Mouse (Mus musculus): ENCODE results near the gene Irf2bpl. TPM values are rescaled to one million over a fixed set of nuclear protein-coding genes. Genes with fewer than 3 reads are reported as not detected.

Irf2bpl gene
- total and polyA plus RNA-seq, 3 experiments = 6.9 to 8.0 TPM; not detected in 1

- no peak for TF ChIP-seq ZKSCAN1 (IDR thresholded peaks at IDR 0.05; ENCODE audit: low read depth, low read length)
- no peak for TF ChIP-seq BHLHE40 (IDR thresholded peaks at IDR 0.05; ENCODE audit: borderline replicate concordance, low read depth, low read length)
- TF ChIP-seq NELFE (IDR thresholded peaks at IDR 0.05; ENCODE audit: low read depth, low read length) = peak; percentile 51
- peak; percentile 24; the same call in 1 of the 2 replicates for TF ChIP-seq MAFK (IDR thresholded peaks at IDR 0.05; ENCODE audit: borderline replicate concordance, low read depth, low read length)
- TF ChIP-seq POLR2AphosphoS2 (IDR thresholded peaks at IDR 0.05; ENCODE audit: low read length) = peak; percentile 41
- no peak for TF ChIP-seq ZNF384 (IDR thresholded peaks at IDR 0.05; ENCODE audit: low read depth, low read length)
- TF ChIP-seq ZMIZ1 (IDR thresholded peaks at IDR 0.05; ENCODE audit: low read depth, low read length) = peak; percentile 60
- peak; percentile 91 for TF ChIP-seq GATA1 (IDR thresholded peaks at IDR 0.05; ENCODE audit: low read depth, low read length)
Measured at GRCm38 (mm10) chr12:86894184-86894839, 9.7 kb upstream of the Irf2bpl start (continued).

- Histone ChIP-seq H3K27ac (ENCODE audit: control insufficient read depth, low read depth, low read length) (peak overlapping the region; percentile 100), H3K4me3 (ENCODE audit: control insufficient read depth in 1 of 2, insufficient read depth in 1 of 2, low read depth in 2 of 2, low read length in 2 of 2) (peak overlapping the region; percentile 40 to 63), H3K36me3 (ENCODE audit: control insufficient read depth in 1 of 2, insufficient read depth in 2 of 2, low read length in 2 of 2) (peaks cover 0 to 33% of the 10 kb centered on the region in 2 experiments; a peak in 2 of 4 replicates), H3K4me1 (ENCODE audit: control insufficient read depth in 1 of 2, insufficient read depth in 2 of 2, low read length in 2 of 2) (peaks cover 6 to 40% of the 10 kb centered on the region in 2 experiments), H3K9ac (ENCODE audit: control insufficient read depth, low read depth, low read length, poor library complexity, severe bottlenecking) (peak overlapping the region; percentile 95), H3K27me3 (ENCODE audit: control insufficient read depth in 1 of 2, insufficient read depth in 2 of 2, low read length in 2 of 2) (no peaks in the 10 kb centered on the region), H3K9me3 (replicated peaks; ENCODE audit: insufficient read depth, low read length) (no peaks in the 10 kb centered on the region), H3K79me2 (ENCODE audit: control insufficient read depth, insufficient read depth, low read length, poor library complexity) (peaks cover 5% of the 10 kb centered on the region)
- DNase-seq (ENCODE audit: low read depth, low spot score) = peak; percentile 74
- 0 out of 2 replicates have a peak, but pooled peaks have one; percentile 52 for TF ChIP-seq RCOR1 (IDR thresholded peaks at IDR 0.05; ENCODE audit: low read depth, low read length)
- TF ChIP-seq POLR2AphosphoS2 (IDR thresholded peaks at IDR 0.05; ENCODE audit: low read length) = peak; percentile 4; the same call in 1 of the 2 replicates
- TF ChIP-seq MAZ (IDR thresholded peaks at IDR 0.05; ENCODE audit: low read depth, low read length) = no peak
- TF ChIP-seq MAX (IDR thresholded peaks at IDR 0.05; ENCODE audit: low read length) = no peak
- TF ChIP-seq SMC3 (IDR thresholded peaks at IDR 0.05; ENCODE audit: low read depth, low read length) = no peak
- TF ChIP-seq NELFE (IDR thresholded peaks at IDR 0.05; ENCODE audit: low read depth, low read length) = no peak; the same call in 1 of the 2 replicates
- no peak for TF ChIP-seq MYB (IDR thresholded peaks at IDR 0.05; ENCODE audit: low read depth, low read length)
- TF ChIP-seq ZKSCAN1 (IDR thresholded peaks at IDR 0.05; ENCODE audit: low read depth, low read length) = no peak
- no peak for TF ChIP-seq USF2 (IDR thresholded peaks at IDR 0.05; ENCODE audit: borderline replicate concordance in 1 of 2, insufficient read depth in 1 of 2, low read depth in 1 of 2, low read length in 2 of 2)
- TF ChIP-seq MYC (IDR thresholded peaks at IDR 0.05; ENCODE audit: low read depth, low read length) = no peak
- TF ChIP-seq CHD1 (IDR thresholded peaks at IDR 0.05; ENCODE audit: low read depth, low read length) = peak; percentile 71; the same call in 1 of the 2 replicates
- 0 out of 2 replicates have a peak, but pooled peaks have one; percentile 11 for TF ChIP-seq MAFK (IDR thresholded peaks at IDR 0.05; ENCODE audit: borderline replicate concordance, low read depth, low read length)
- no peak for TF ChIP-seq CHD2 (IDR thresholded peaks at IDR 0.05; ENCODE audit: low read length)
- no peak for TF ChIP-seq RAD21 (IDR thresholded peaks at IDR 0.05; ENCODE audit: low read depth, low read length)
- TF ChIP-seq NRF1 (IDR thresholded peaks at IDR 0.05; ENCODE audit: insufficient read depth, low read depth, low read length, poor library complexity, severe bottlenecking) = no peak
- TF ChIP-seq JUND (IDR thresholded peaks at IDR 0.05; ENCODE audit: low read depth, low read length) = no peak
- no peak for TF ChIP-seq SIN3A (IDR thresholded peaks at IDR 0.05; ENCODE audit: low read length)
- TF ChIP-seq TBP (IDR thresholded peaks at IDR 0.05; ENCODE audit: low read depth, low read length) = no peak; the same call in 1 of the 2 replicates
- no peak for TF ChIP-seq BHLHE40 (IDR thresholded peaks at IDR 0.05; ENCODE audit: borderline replicate concordance, low read depth, low read length)
- TF ChIP-seq KAT2A (conservative IDR thresholded peaks at IDR 0.05; ENCODE audit: low read depth, low read length) = no peak
- no peak; the same call in 1 of the 2 replicates for TF ChIP-seq MXI1 (IDR thresholded peaks at IDR 0.05; ENCODE audit: low read depth, low read length)
- TF ChIP-seq ZC3H11A (IDR thresholded peaks at IDR 0.05; ENCODE audit: low read depth, low read length) = no peak
- TF ChIP-seq TAL1 (IDR thresholded peaks at IDR 0.05; ENCODE audit: low read length) = no peak
- no peak; the same call in 1 of the 2 replicates for TF ChIP-seq ZNF384 (IDR thresholded peaks at IDR 0.05; ENCODE audit: low read depth, low read length)
- TF ChIP-seq POLR2A (IDR thresholded peaks at IDR 0.05; ENCODE audit: control insufficient read depth in 1 of 2, insufficient read depth in 1 of 2, low read depth in 1 of 2, low read length in 2 of 2, poor library complexity in 1 of 2) = no peak
- no peak for TF ChIP-seq CTCF (IDR thresholded peaks at IDR 0.05 in 2 of 3, conservative IDR thresholded peaks at IDR 0.05 in 1 of 3; ENCODE audit: control insufficient read depth in 1 of 3, insufficient read depth in 1 of 3, low read depth in 2 of 3, low read length in 3 of 3, poor library complexity in 1 of 3, severe bottlenecking in 1 of 3)
- no peak for TF ChIP-seq MEF2A (IDR thresholded peaks at IDR 0.05; ENCODE audit: extremely low read depth, insufficient replicate concordance, low read depth, low read length, poor library complexity, severe bottlenecking)
- peak; percentile 19; the same call in 1 of the 2 replicates for TF ChIP-seq ETS1 (IDR thresholded peaks at IDR 0.05; ENCODE audit: low read depth, low read length)
- no peak for TF ChIP-seq ZMIZ1 (IDR thresholded peaks at IDR 0.05; ENCODE audit: low read depth, low read length)
Measured at GRCm38 (mm10) chr12:86893326-86894183, 9.0 kb upstream of the Irf2bpl start.

Measured in MEL (cell line).